8 mouse cellular contexts compared by ENCODE assay signal in genomic region chr11:69922012-69922756, GRCm38 (mm10). TPM values are rescaled to one million over a fixed set of nuclear protein-coding genes. Genes with fewer than 3 reads are reported as not detected.
DNase-seq lines count a peak whose midpoint lies in the region; ATAC-seq and TF ChIP-seq lines count a peak whose summit lies in the region.

No protein-coding gene starts in this region.

- TF ChIP-seq CTCF in lung, embryonic 14.5 days (IDR thresholded peaks at IDR 0.05; ENCODE audit: low read depth) = no peak; the same call in 1 of the 2 replicates
- TF ChIP-seq CTCF in cortical plate, adult 2 months (IDR thresholded peaks at IDR 0.05; ENCODE audit: extremely low read depth, insufficient read depth, low read length) = no peak
- TF ChIP-seq CTCF in hindbrain, postnatal 0 days (IDR thresholded peaks at IDR 0.05; ENCODE audit: low read depth) = peak; percentile 25

- no peak for DNase-seq in lung, embryonic 14.5 days
- no peak for DNase-seq in lung, postnatal 25 days (ENCODE audit: low spot score)
- no peak for DNase-seq in hindbrain, postnatal 0 days (ENCODE audit: low spot score)
- no peak for DNase-seq in layer of hippocampus, adult 9-10 months (ENCODE audit: low spot score)
- no peak for DNase-seq in frontal cortex, postnatal 36 days (ENCODE audit: low spot score in 2 of 2)
- DNase-seq in kidney, adult 11 months = no peak

- peaks cover 24% of the 10 kb centered on the region for H3K36me3 ChIP-seq in lung, embryonic 14.5 days (ENCODE audit: insufficient read depth)
- H3K36me3 ChIP-seq in hindbrain, postnatal 0 days (ENCODE audit: insufficient read depth, low read length) = peaks cover 17% of the 10 kb centered on the region
- peaks cover 16% of the 10 kb centered on the region; the same call in 1 of the 2 replicates for H3K36me3 ChIP-seq in neural tube, embryonic 14.5 days (ENCODE audit: control insufficient read depth, insufficient read depth, low read length)

- ATAC-seq in lung, embryonic 14.5 days (ENCODE audit: insufficient read depth) = no peak
- ATAC-seq in hindbrain, postnatal 0 days = no peak
- ATAC-seq in neural tube, embryonic 14.5 days (ENCODE audit: low read depth) = no peak

- TF ChIP-seq POLR2A in cortical plate, adult 2 months (IDR thresholded peaks at IDR 0.05; ENCODE audit: extremely low read depth, insufficient read depth, low read length) = no peak

- H3K27ac ChIP-seq in lung, embryonic 14.5 days (ENCODE audit: low read depth) = peak overlapping the region; percentile 97
- peak overlapping the region; percentile 26; the same call in 1 of the 2 replicates for H3K27ac ChIP-seq in cortical plate, adult 2 months (ENCODE audit: insufficient read depth, low read length)
- H3K27ac ChIP-seq in hindbrain, postnatal 0 days = peak overlapping the region; percentile 87
- peak overlapping the region; percentile 73 for H3K27ac ChIP-seq in neural tube, embryonic 14.5 days (ENCODE audit: low read depth, low read length)

- peak overlapping the region; percentile 67 for H3K4me2 ChIP-seq in lung, embryonic 14.5 days
- H3K4me2 ChIP-seq in hindbrain, postnatal 0 days (ENCODE audit: low read depth, low read length) = peak overlapping the region; percentile 63
- H3K4me2 ChIP-seq in neural tube, embryonic 14.5 days (ENCODE audit: low read depth, low read length) = peak overlapping the region; percentile 71

- peak overlapping the region; percentile 59 for H3K9ac ChIP-seq in lung, embryonic 14.5 days
- peak overlapping the region; percentile 53 for H3K9ac ChIP-seq in hindbrain, postnatal 0 days (replicated peaks; ENCODE audit: low read length)
- peak overlapping the region; percentile 26 for H3K9ac ChIP-seq in neural tube, embryonic 14.5 days (replicated peaks; ENCODE audit: low read depth, low read length)

- H3K4me1 ChIP-seq in lung, embryonic 14.5 days (ENCODE audit: insufficient read depth) = peaks cover 4% of the 10 kb centered on the region; the same call in 1 of the 2 replicates
- peaks cover 1% of the 10 kb centered on the region for H3K4me1 ChIP-seq in cortical plate, adult 2 months (ENCODE audit: control insufficient read depth, insufficient read depth, low read length)
- peaks cover 10% of the 10 kb centered on the region for H3K4me1 ChIP-seq in hindbrain, postnatal 0 days (ENCODE audit: insufficient read depth, low read length)
- H3K4me1 ChIP-seq in neural tube, embryonic 14.5 days (ENCODE audit: control insufficient read depth, insufficient read depth, low read length) = peaks cover 17% of the 10 kb centered on the region

- 1% methylated on average over 12 of the region's 12 CpGs for WGBS in lung, embryonic 14.5 days
- WGBS in hindbrain, postnatal 0 days = 4% methylated on average over 12 of the region's 12 CpGs
- 2% methylated on average over 12 of the region's 12 CpGs for WGBS in neural tube, embryonic 14.5 days

- H3K4me3 ChIP-seq in lung, embryonic 14.5 days (ENCODE audit: low read depth, low read length) = peak overlapping the region; percentile 97
- H3K4me3 ChIP-seq in cortical plate, adult 2 months (ENCODE audit: insufficient read depth, low read length) = peak overlapping the region; percentile 54
- H3K4me3 ChIP-seq in hindbrain, postnatal 0 days (ENCODE audit: low read length) = peak overlapping the region; percentile 85
- peak overlapping the region; percentile 34 for H3K4me3 ChIP-seq in neural tube, embryonic 14.5 days (ENCODE audit: low read depth, low read length)

- H3K9me3 ChIP-seq in lung, embryonic 14.5 days (ENCODE audit: low read depth, low read length) = no peaks in the 10 kb centered on the region
- no peaks in the 10 kb centered on the region for H3K9me3 ChIP-seq in hindbrain, postnatal 0 days (ENCODE audit: low read length)
- no peaks in the 10 kb centered on the region for H3K9me3 ChIP-seq in neural tube, embryonic 14.5 days (ENCODE audit: control insufficient read depth, low read length)

- no peaks in the 10 kb centered on the region for H3K27me3 ChIP-seq in lung, embryonic 14.5 days (ENCODE audit: insufficient read depth, low read length)
- H3K27me3 ChIP-seq in hindbrain, postnatal 0 days (ENCODE audit: insufficient read depth, low read length) = no peaks in the 10 kb centered on the region
- H3K27me3 ChIP-seq in neural tube, embryonic 14.5 days (ENCODE audit: control insufficient read depth, insufficient read depth, low read length) = no peaks in the 10 kb centered on the region

RNA-seq across cellular contexts. Expression of gene Eif5a, which starts 0.4 kb away (rescaled TPM):
- 1,945 and 2,006 TPM in 2 replicates for polyA plus RNA-seq in lung, embryonic 14.5 days (2014; fragmentation: Nextera tagmentation; extraction: Ambion mirVana)
- polyA plus RNA-seq in cortical plate, adult 2 months (2012; rRNA removed) = 577 and 581 TPM in 2 replicates
- 491 and 500 TPM in 2 replicates for total RNA-seq in hindbrain, postnatal 0 days (2014; rRNA removed)
- 1,157 and 1,160 TPM in 2 replicates for polyA plus RNA-seq in hindbrain, postnatal 0 days (2015; fragmentation: Nextera tagmentation; extraction: Ambion mirVana)
- polyA plus RNA-seq in neural tube, embryonic 14.5 days (2014; fragmentation: Nextera tagmentation; extraction: Ambion mirVana) = 1,037 and 1,095 TPM in 2 replicates

RNA-seq across cellular contexts. Expression of gene Gps2, which starts 8.5 kb away (rescaled TPM):
- 67.5 and 78.6 TPM in 2 replicates for polyA plus RNA-seq in lung, embryonic 14.5 days (2014; fragmentation: Nextera tagmentation; extraction: Ambion mirVana)
- polyA plus RNA-seq in cortical plate, adult 2 months (2012; rRNA removed) = 53.5 and 55.2 TPM in 2 replicates
- total RNA-seq in hindbrain, postnatal 0 days (2014; rRNA removed) = 48.1 and 67.6 TPM in 2 replicates
- 60.8 and 65.9 TPM in 2 replicates for polyA plus RNA-seq in hindbrain, postnatal 0 days (2015; fragmentation: Nextera tagmentation; extraction: Ambion mirVana)
- 58.5 and 65.4 TPM in 2 replicates for polyA plus RNA-seq in neural tube, embryonic 14.5 days (2014; fragmentation: Nextera tagmentation; extraction: Ambion mirVana)

RNA-seq across cellular contexts. Expression of gene Ybx2, which starts 13.4 kb away (rescaled TPM):
- 4.7 and 6.1 TPM in 2 replicates for polyA plus RNA-seq in lung, embryonic 14.5 days (2014; fragmentation: Nextera tagmentation; extraction: Ambion mirVana)
- 18.1 and 21.1 TPM in 2 replicates for polyA plus RNA-seq in cortical plate, adult 2 months (2012; rRNA removed)
- total RNA-seq in hindbrain, postnatal 0 days (2014; rRNA removed) = 23.9 and 31.1 TPM in 2 replicates
- polyA plus RNA-seq in hindbrain, postnatal 0 days (2015; fragmentation: Nextera tagmentation; extraction: Ambion mirVana) = 3.3 and 5.9 TPM in 2 replicates
- 5.9 and 11.1 TPM in 2 replicates for polyA plus RNA-seq in neural tube, embryonic 14.5 days (2014; fragmentation: Nextera tagmentation; extraction: Ambion mirVana)

RNA-seq across cellular contexts. Expression of gene Neurl4, which starts 21.3 kb away (rescaled TPM):
- polyA plus RNA-seq in lung, embryonic 14.5 days (2014; fragmentation: Nextera tagmentation; extraction: Ambion mirVana) = 12.5 and 13.1 TPM in 2 replicates
- 98.3 and 107 TPM in 2 replicates for polyA plus RNA-seq in cortical plate, adult 2 months (2012; rRNA removed)
- 95.1 and 118 TPM in 2 replicates for total RNA-seq in hindbrain, postnatal 0 days (2014; rRNA removed)
- polyA plus RNA-seq in hindbrain, postnatal 0 days (2015; fragmentation: Nextera tagmentation; extraction: Ambion mirVana) = 11.9 and 13.1 TPM in 2 replicates
- polyA plus RNA-seq in neural tube, embryonic 14.5 days (2014; fragmentation: Nextera tagmentation; extraction: Ambion mirVana) = 26.2 and 27.8 TPM in 2 replicates

RNA-seq across cellular contexts. Expression of gene 2810408A11Rik, which starts 21.4 kb away (rescaled TPM):
- 11.3 and 14.1 TPM in 2 replicates for polyA plus RNA-seq in lung, embryonic 14.5 days (2014; fragmentation: Nextera tagmentation; extraction: Ambion mirVana)
- 0.19 and 0.38 TPM in 2 replicates for polyA plus RNA-seq in cortical plate, adult 2 months (2012; rRNA removed)
- total RNA-seq in hindbrain, postnatal 0 days (2014; rRNA removed) = 2.9 and 9.7 TPM in 2 replicates
- polyA plus RNA-seq in hindbrain, postnatal 0 days (2015; fragmentation: Nextera tagmentation; extraction: Ambion mirVana) = 6.5 and 8.1 TPM in 2 replicates
- 7.1 and 7.8 TPM in 2 replicates for polyA plus RNA-seq in neural tube, embryonic 14.5 days (2014; fragmentation: Nextera tagmentation; extraction: Ambion mirVana)

Comparison
In these comparisons a context has a peak if more than half of its experiments do, and no peak if none do; other contexts are left out.
1. H3K27ac ChIP-seq: peak in every context shown above with its lines; median percentile 97 in lung, embryonic 14.5 days; 87 in hindbrain, postnatal 0 days; 73 in neural tube, embryonic 14.5 days; 26 in cortical plate, adult 2 months.
2. H3K4me3 ChIP-seq: peak in every context shown above with its lines; median percentile 97 in lung, embryonic 14.5 days; 85 in hindbrain, postnatal 0 days; 54 in cortical plate, adult 2 months; 34 in neural tube, embryonic 14.5 days.